8 mouse cellular contexts compared by ENCODE assay signal in the genomic region with DNA sequence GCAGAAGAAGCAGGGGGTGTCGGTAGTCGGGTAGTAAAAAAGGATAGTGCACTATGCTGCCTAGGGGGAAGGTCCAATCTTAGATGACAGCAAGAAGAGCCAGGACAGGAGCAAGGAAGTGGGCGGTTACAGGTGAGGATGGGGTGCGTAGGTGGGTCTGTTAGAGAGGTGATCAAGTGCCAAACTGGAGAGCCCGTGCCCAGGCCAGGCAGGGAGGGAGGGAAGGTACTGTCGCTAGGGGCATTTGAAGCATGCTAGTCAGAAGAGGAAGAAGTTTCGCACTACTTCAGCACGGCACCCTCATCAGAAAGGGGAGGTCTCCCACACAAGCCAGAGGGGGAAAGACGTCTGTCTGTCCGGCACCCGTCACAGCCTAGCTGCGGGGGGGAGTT. TPM values are rescaled to one million over a fixed set of nuclear protein-coding genes. Genes with fewer than 3 reads are reported as not detected.
A peak's percentile ranks its signal among the peaks of the same experiment; 100 is the strongest.
DNase-seq lines count a peak whose midpoint lies in the region; ATAC-seq and TF ChIP-seq lines count a peak whose summit lies in the region.

No protein-coding gene starts in this region.

- H3K36me3 ChIP-seq in spleen, adult 2 months (ENCODE audit: control insufficient read depth, insufficient read depth, low read length), result peaks cover 5% of the 10 kb centered on the region
- H3K36me3 ChIP-seq in liver, embryonic 15.5 days (replicated peaks), result peaks cover 16% of the 10 kb centered on the region; the same call in 1 of the 2 replicates

- no peaks in the 10 kb centered on the region for H3K27me3 ChIP-seq in cerebellum, adult 2 months (ENCODE audit: control insufficient read depth, insufficient read depth, low read length)
- H3K27me3 ChIP-seq in spleen, adult 2 months (ENCODE audit: control insufficient read depth, insufficient read depth, low read length), result no peaks in the 10 kb centered on the region
- peaks cover 9% of the 10 kb centered on the region; the same call in 1 of the 2 replicates for H3K27me3 ChIP-seq in liver, embryonic 15.5 days

- H3K4me2 ChIP-seq in liver, embryonic 15.5 days, result peak overlapping the region; percentile 85

- H3K4me3 ChIP-seq in cerebellum, adult 2 months (replicated peaks; ENCODE audit: insufficient read depth, low read depth, low read length), result peak overlapping the region; percentile 92
- H3K4me3 ChIP-seq in spleen, adult 2 months (ENCODE audit: extremely low read depth, insufficient read depth, insufficient read length), result peak overlapping the region; percentile 83
- peak overlapping the region; percentile 91 for H3K4me3 ChIP-seq in liver, embryonic 15.5 days (replicated peaks)

- ATAC-seq in cerebellum, adult (ENCODE audit: insufficient number of reproducible peaks, low FRiP score, low TSS enrichment), result no peak; the same call in 1 of the 2 replicates
- ATAC-seq in liver, embryonic 15.5 days (ENCODE audit: insufficient read depth), result peak; percentile 22

- H3K27ac ChIP-seq in cerebellum, adult 2 months (ENCODE audit: insufficient read depth, low read length), result peak overlapping the region; percentile 93
- H3K27ac ChIP-seq in spleen, adult 2 months (ENCODE audit: insufficient read depth, low read length), result peak overlapping the region; percentile 88
- peak overlapping the region; percentile 83 for H3K27ac ChIP-seq in liver, embryonic 15.5 days (replicated peaks)

- no peak for TF ChIP-seq POLR2A in cerebellum, adult 2 months (IDR thresholded peaks at IDR 0.05; ENCODE audit: borderline replicate concordance, insufficient read depth, low read length)
- TF ChIP-seq POLR2A in spleen, adult 2 months (IDR thresholded peaks at IDR 0.05; ENCODE audit: low read depth, low read length), result no peak

- no peaks in the 10 kb centered on the region for H3K9me3 ChIP-seq in liver, embryonic 15.5 days (replicated peaks)

- under 1% methylated on average over 12 of the region's 12 CpGs for WGBS in cerebellum, adult 2 months
- 2% methylated on average over 12 of the region's 12 CpGs for WGBS in spleen, adult 2 months
- WGBS in liver, embryonic 15.5 days (ENCODE audit: insufficient replicate concordance), result 2% methylated on average over 12 of the region's 12 CpGs

- no peak for DNase-seq in cerebellum, adult 2 months
- no peak for DNase-seq in spleen, adult 2 months (ENCODE audit: low read depth in 1 of 2, low spot score in 2 of 2)
- no peak for DNase-seq in spleen, postnatal 4 days (ENCODE audit: low spot score in 2 of 2)
- peak; percentile 47 for DNase-seq in testis, postnatal 14 days (ENCODE audit: low spot score)
- DNase-seq in retina, embryonic 14.5 days (ENCODE audit: low spot score), result no peak
- DNase-seq in right cerebral cortex, postnatal 36 days (ENCODE audit: low spot score in 2 of 2), result no peak

- 0 out of 2 replicates have a peak, but pooled peaks have one; percentile 2 for TF ChIP-seq CTCF in cerebellum, adult 2 months (IDR thresholded peaks at IDR 0.05; ENCODE audit: borderline replicate concordance, insufficient read depth, low read depth, low read length)
- no peak for TF ChIP-seq CTCF in spleen, adult 2 months (IDR thresholded peaks at IDR 0.05; ENCODE audit: extremely low read depth, insufficient read depth, insufficient read length, insufficient replicate concordance)

- peaks cover 39% of the 10 kb centered on the region for H3K4me1 ChIP-seq in cerebellum, adult 2 months (ENCODE audit: control insufficient read depth, insufficient read depth, low read length)
- H3K4me1 ChIP-seq in spleen, adult 2 months (ENCODE audit: control insufficient read depth, insufficient read depth, insufficient read length), result peaks cover 13% of the 10 kb centered on the region
- peaks cover 31% of the 10 kb centered on the region for H3K4me1 ChIP-seq in liver, embryonic 15.5 days (replicated peaks)

- H3K9ac ChIP-seq in liver, embryonic 15.5 days, result peak overlapping the region; percentile 94

RNA-seq across cellular contexts. Expression of gene Cant1, which starts 0.4 kb away (rescaled TPM):
- 41.8 and 42.6 TPM in 2 replicates for polyA plus RNA-seq in cerebellum, adult 2 months (2012; rRNA removed)
- 42.7 and 50.5 TPM in 2 replicates for polyA plus RNA-seq in spleen, adult 2 months (2012; rRNA removed)
- polyA plus RNA-seq in liver, embryonic 15.5 days (2015; fragmentation: Nextera tagmentation; extraction: Ambion mirVana), result 9.9 and 10.8 TPM in 2 replicates

RNA-seq across cellular contexts. Expression of gene C1qtnf1, which starts 9.6 kb away (rescaled TPM):
- polyA plus RNA-seq in cerebellum, adult 2 months (2012; rRNA removed), result 1.5 and 1.7 TPM in 2 replicates
- polyA plus RNA-seq in spleen, adult 2 months (2012; rRNA removed), result 10.5 and 12.0 TPM in 2 replicates
- 1.9 and 2.0 TPM in 2 replicates for polyA plus RNA-seq in liver, embryonic 15.5 days (2015; fragmentation: Nextera tagmentation; extraction: Ambion mirVana)

RNA-seq across cellular contexts. Expression of gene Lgals3bp, which starts 16.5 kb away (rescaled TPM):
- polyA plus RNA-seq in cerebellum, adult 2 months (2012; rRNA removed), result 23.6 and 24.9 TPM in 2 replicates
- 253 and 254 TPM in 2 replicates for polyA plus RNA-seq in spleen, adult 2 months (2012; rRNA removed)
- 42.7 and 43.9 TPM in 2 replicates for polyA plus RNA-seq in liver, embryonic 15.5 days (2015; fragmentation: Nextera tagmentation; extraction: Ambion mirVana)

RNA-seq across cellular contexts. Expression of gene Engase, which starts 58.2 kb away (rescaled TPM):
- polyA plus RNA-seq in cerebellum, adult 2 months (2012; rRNA removed), result 8.3 and 9.3 TPM in 2 replicates
- polyA plus RNA-seq in spleen, adult 2 months (2012; rRNA removed), result 13.8 and 19.1 TPM in 2 replicates
- polyA plus RNA-seq in liver, embryonic 15.5 days (2015; fragmentation: Nextera tagmentation; extraction: Ambion mirVana), result 6.0 and 7.8 TPM in 2 replicates
